Mouse (Mus musculus): ENCODE results near the gene Batf. TPM values are rescaled to one million over a fixed set of nuclear protein-coding genes. Genes with fewer than 3 reads are reported as not detected.
A peak's percentile ranks its signal among the peaks of the same experiment; 100 is the strongest.
"Not testable (repeated sequence)": the region's sequence is repeated elsewhere in the genome, so short reads cannot be mapped to it uniquely, and the experiment has no call there.

Gene Batf
- polyA plus RNA-seq, 1 experiment from 2014 or later = 3.3 TPM

DNA sequence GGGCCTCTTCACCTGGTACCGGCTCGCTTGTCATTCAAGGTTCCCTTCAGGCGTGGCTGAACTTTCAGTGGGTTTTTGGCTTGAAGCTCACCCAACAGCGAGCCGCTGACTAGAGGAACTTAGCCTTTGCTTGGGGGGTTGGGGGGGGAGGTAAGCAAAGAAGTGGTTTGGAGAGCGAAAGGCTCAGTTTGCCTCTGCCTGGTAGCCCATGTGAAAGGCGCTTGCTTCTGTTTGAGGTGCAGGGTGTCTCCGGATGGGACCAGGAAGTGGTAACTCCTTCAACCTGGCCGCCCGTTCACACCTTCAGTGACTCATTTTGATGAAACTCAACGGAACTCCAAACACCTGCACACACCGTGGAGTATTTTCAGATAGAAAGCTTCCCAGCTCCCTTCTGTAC is 25.6 kb upstream of the Batf start:
- ATAC-seq (ENCODE audit: low FRiP score, low read depth) = no peak
- WGBS = 86% methylated on average over 12 of the region's 12 CpGs
- no peaks in the 10 kb centered on the region for H3K36me3 ChIP-seq
- no peak overlapping the region for H3K4me3 ChIP-seq
- H3K4me1 ChIP-seq = no peaks in the 10 kb centered on the region
- no peak overlapping the region for H3K4me2 ChIP-seq (replicated peaks)
- no peak overlapping the region for H3K9ac ChIP-seq
- H3K27ac ChIP-seq = no peak overlapping the region
- H3K27me3 ChIP-seq = no peaks in the 10 kb centered on the region
- no peaks in the 10 kb centered on the region for H3K9me3 ChIP-seq

DNA sequence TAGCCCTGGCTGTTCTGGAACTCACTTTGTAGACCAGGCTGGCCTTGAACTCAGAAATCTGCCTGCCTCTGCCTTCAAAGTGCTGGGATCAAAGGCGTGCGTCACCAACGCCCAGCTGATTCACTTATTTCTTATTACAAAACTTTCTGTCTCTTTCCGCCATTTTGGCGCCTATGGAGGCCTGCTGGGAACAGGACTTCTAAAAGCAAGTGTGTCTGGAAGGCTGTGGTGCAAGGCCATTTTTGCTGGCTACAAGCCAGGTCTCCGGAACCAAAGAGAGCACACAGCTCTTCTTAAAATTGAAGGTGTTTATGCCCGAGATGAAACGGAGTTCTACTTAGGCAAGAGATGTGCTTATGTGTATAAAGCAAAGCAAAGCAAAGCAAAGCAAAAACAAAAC is 24.2 kb upstream of the Batf start:
- H3K36me3 ChIP-seq; H3K27me3 ChIP-seq; H3K9me3 ChIP-seq; ATAC-seq (ENCODE audit: low FRiP score, low read depth); H3K4me3 ChIP-seq; H3K4me2 ChIP-seq (replicated peaks); H3K27ac ChIP-seq; H3K9ac ChIP-seq; H3K4me1 ChIP-seq: not testable (repeated sequence)
- 87% methylated on average over 8 of the region's 8 CpGs for WGBS

DNA sequence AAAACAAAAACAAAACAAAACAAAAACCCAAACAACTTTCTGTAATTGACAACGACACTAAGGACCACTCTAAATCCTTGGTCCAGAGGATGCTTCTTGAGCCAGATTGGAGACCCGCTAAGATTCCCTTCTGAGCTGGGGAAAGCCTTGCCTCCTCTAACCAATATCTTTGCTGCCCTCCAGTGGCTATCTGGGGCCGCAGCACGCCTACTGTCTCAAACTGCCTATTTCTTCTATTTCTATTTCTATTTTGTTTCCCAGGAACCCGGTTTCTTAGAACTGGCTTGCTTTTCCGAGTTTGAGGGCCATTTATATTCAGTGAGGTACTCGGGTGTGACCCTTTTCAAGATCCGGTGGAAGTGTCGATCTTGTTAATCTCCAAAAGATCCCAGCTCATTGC is 23.6 kb upstream of the Batf start:
- H3K9me3 ChIP-seq = no peaks in the 10 kb centered on the region
- ATAC-seq (ENCODE audit: low FRiP score, low read depth) = no peak
- no peaks in the 10 kb centered on the region for H3K4me1 ChIP-seq
- no peaks in the 10 kb centered on the region for H3K36me3 ChIP-seq
- H3K27ac ChIP-seq = no peak overlapping the region
- 15% methylated on average over 9 of the region's 9 CpGs for WGBS
- no peak overlapping the region for H3K9ac ChIP-seq
- peak overlapping the region; percentile 23; the same call in 1 of the 2 replicates for H3K4me2 ChIP-seq (replicated peaks)
- H3K4me3 ChIP-seq = no peak overlapping the region
- no peaks in the 10 kb centered on the region for H3K27me3 ChIP-seq

DNA sequence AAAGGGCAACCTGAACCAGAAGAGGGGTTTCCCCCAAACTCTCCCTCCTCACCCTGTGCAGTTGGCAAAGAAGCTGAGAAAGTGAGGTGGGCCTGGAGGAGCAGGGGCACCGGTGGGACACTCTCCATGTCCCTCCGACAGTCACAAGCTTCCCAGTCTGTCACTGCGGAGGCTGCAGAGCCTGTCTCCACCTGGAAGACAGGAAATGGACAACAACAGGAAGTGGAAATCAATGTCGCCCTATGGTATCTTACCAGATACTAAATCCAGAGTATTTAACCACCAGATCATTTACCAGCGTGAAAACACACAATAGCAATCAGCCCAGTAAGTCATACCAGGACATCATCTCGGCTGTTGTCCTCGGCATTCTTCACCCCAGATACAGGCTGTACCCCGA is 20.4 kb upstream of the Batf start:
- Histone ChIP-seq H3K4me1 (peaks cover 7% of the 10 kb centered on the region), H3K9me3 (no peaks in the 10 kb centered on the region; the same call in 1 of the 2 replicates), H3K4me2 (replicated peaks) (no peak overlapping the region), H3K27ac (no peak overlapping the region), H3K4me3 (no peak overlapping the region), H3K27me3 (no peaks in the 10 kb centered on the region), H3K36me3 (no peaks in the 10 kb centered on the region), H3K9ac (no peak overlapping the region)
- ATAC-seq (ENCODE audit: low FRiP score, low read depth) = no peak
- 82% methylated on average over 8 of the region's 8 CpGs for WGBS

DNA sequence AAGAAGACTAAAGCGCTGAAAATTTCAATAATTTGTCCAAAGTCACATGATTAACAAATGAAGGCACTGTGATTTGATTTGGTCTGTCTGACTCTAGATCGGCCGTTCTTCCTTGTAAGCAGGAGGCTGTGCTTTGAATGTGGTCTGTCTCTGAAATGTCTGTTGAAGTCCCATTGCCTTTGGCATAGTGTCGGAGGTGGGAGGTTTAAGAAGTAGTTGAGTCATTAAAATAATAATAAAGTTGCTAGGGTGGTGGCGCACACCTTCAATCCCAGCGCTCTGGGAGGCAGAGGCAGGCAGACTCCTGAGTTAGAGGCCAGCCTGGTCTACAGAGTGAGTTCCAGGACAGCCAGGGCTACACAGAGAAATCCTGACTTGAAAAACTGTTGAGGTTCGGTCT is 19.4 kb upstream of the Batf start:
- peaks cover 7% of the 10 kb centered on the region for H3K4me1 ChIP-seq
- H3K9ac ChIP-seq = no peak overlapping the region
- no peaks in the 10 kb centered on the region for H3K27me3 ChIP-seq
- H3K4me2 ChIP-seq (replicated peaks) = no peak overlapping the region
- no peaks in the 10 kb centered on the region; the same call in 1 of the 2 replicates for H3K9me3 ChIP-seq
- ATAC-seq (ENCODE audit: low FRiP score, low read depth) = no peak
- WGBS = 89% methylated on average over 7 of the region's 7 CpGs
- no peaks in the 10 kb centered on the region for H3K36me3 ChIP-seq
- H3K27ac ChIP-seq = no peak overlapping the region
- H3K4me3 ChIP-seq = no peak overlapping the region

DNA sequence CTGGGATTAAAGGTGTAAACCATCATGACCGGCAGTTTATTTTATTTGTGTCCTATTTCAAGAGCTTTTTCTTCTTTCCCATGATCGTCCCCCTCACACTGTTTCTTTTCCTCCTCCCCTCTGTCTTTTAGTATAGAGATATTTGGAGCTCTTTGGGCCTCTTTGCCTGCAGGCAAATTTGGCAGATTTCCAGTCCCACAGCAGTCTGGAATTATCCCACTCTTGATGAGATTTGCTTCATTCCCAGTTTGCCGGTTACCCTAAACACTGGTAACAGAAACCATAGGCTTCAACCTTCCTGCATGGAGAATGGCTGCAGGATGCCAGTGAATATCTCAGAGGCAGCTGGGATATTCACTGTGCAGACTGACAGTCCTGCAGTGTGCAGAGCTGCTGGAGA is 17.8 kb upstream of the Batf start:
- Histone ChIP-seq H3K4me1 (peaks cover 7% of the 10 kb centered on the region), H3K27me3 (no peaks in the 10 kb centered on the region), H3K9ac (no peak overlapping the region), H3K9me3 (no peaks in the 10 kb centered on the region; the same call in 1 of the 2 replicates), H3K4me3 (no peak overlapping the region), H3K27ac (no peak overlapping the region), H3K4me2 (replicated peaks) (no peak overlapping the region), H3K36me3 (no peaks in the 10 kb centered on the region)
- 32% methylated on average over 3 of the region's 3 CpGs for WGBS
- ATAC-seq (ENCODE audit: low FRiP score, low read depth) = no peak

DNA sequence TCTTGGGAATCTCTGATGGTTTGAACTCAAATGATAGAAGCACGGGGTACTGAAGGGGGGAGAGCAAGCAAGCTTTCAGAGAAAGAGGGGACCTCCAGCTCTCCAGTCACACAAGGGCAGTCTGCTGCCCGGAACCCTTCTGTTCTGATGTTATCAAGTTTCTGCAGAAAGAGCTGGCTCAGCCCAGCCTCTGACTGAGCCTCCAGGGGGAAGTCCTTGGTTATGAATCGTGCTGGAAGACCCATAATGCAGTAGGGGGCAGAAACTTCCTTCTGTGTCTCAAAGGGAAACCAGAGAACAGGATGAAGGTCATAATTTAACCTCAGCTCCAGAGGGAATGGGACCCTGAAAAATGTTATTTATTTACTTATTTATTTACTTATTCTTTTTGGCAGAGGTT is 16.4 kb upstream of the Batf start:
- no peaks in the 10 kb centered on the region for H3K36me3 ChIP-seq
- H3K4me3 ChIP-seq = no peak overlapping the region
- 73% methylated on average over 3 of the region's 3 CpGs for WGBS
- H3K27me3 ChIP-seq = no peaks in the 10 kb centered on the region
- no peaks in the 10 kb centered on the region; the same call in 1 of the 2 replicates for H3K9me3 ChIP-seq
- peaks cover 7% of the 10 kb centered on the region for H3K4me1 ChIP-seq
- no peak overlapping the region for H3K4me2 ChIP-seq (replicated peaks)
- H3K27ac ChIP-seq = no peak overlapping the region
- ATAC-seq (ENCODE audit: low FRiP score, low read depth) = no peak
- H3K9ac ChIP-seq = no peak overlapping the region

DNA sequence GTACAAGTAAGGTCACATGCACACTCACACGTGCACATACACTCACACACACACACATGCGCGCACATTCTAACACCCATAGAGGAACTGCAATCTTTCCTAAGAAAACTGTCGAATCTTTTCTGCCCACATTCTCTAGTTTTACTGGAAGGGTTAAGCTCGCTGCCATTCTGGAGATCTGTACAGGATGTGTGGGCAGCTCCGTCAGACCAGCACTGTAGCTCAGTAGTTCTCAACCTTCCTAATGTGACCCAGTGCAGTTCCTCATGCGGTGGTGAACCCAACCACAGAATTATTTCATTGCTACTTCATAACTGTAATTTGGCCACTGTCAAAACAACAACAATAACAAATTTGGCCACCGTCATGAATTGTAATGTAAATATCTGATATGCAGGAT is 12.6 kb upstream of the Batf start:
- no peak overlapping the region for H3K27ac ChIP-seq
- no peak overlapping the region for H3K9ac ChIP-seq
- 87% methylated on average over 8 of the region's 8 CpGs for WGBS
- H3K4me1 ChIP-seq = peaks cover 3% of the 10 kb centered on the region
- H3K4me3 ChIP-seq = no peak overlapping the region
- no peaks in the 10 kb centered on the region for H3K27me3 ChIP-seq
- ATAC-seq (ENCODE audit: low FRiP score, low read depth) = no peak
- H3K36me3 ChIP-seq = no peaks in the 10 kb centered on the region
- H3K9me3 ChIP-seq = peaks cover 3% of the 10 kb centered on the region
- H3K4me2 ChIP-seq (replicated peaks) = no peak overlapping the region

DNA sequence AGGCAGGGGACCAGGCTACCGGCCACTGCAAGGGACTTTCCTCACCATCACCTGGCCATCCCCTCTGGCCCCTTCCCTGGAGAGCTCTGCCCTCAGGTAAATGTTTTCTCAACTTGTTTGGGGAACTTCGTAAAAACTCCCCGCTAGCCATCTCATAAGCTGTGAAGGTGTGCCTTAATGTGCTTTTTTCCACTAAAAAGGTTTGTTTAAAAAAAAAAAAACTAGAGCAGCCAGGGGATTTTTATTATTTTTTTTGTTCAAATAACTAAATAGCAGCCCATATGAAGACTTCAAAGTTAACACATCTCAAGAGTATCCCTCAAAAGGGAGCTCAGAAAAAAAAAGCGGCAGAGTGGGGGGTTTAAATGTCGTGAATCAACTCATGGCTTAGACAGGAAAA is 7.4 kb upstream of the Batf start:
- no peak for ATAC-seq (ENCODE audit: low FRiP score, low read depth)
- Histone ChIP-seq H3K27ac (no peak overlapping the region), H3K4me2 (replicated peaks) (no peak overlapping the region), H3K36me3 (no peaks in the 10 kb centered on the region), H3K9me3 (peaks cover 3% of the 10 kb centered on the region; the same call in 1 of the 2 replicates), H3K4me1 (no peaks in the 10 kb centered on the region), H3K4me3 (no peak overlapping the region), H3K27me3 (no peaks in the 10 kb centered on the region), H3K9ac (no peak overlapping the region)
- WGBS = 65% methylated on average over 5 of the region's 5 CpGs

DNA sequence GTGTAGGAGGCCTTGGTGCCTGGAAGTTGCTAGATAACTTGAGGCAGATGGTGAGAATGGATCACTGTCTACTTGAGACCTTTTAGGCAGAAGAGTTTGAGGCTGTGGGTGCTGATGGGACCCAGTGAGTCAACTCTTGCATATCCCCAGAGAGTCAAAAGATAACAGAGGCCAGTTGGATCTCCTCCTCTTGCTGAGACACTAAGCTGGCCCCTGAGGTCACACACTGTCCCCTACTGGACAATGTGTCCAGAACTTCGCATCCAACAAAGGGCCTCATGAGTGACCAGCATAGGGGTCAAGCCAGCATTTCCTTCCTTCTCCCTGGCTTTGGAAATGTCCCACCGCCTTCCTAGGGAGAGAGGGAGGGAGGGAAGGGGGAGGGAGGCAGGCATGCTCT is 6.7 kb upstream of the Batf start:
- no peaks in the 10 kb centered on the region for H3K36me3 ChIP-seq
- WGBS = 60% methylated on average over 2 of the region's 2 CpGs
- H3K4me3 ChIP-seq = no peak overlapping the region
- H3K9me3 ChIP-seq = peaks cover 3% of the 10 kb centered on the region; the same call in 1 of the 2 replicates
- no peak overlapping the region for H3K4me2 ChIP-seq (replicated peaks)
- H3K27ac ChIP-seq = no peak overlapping the region
- H3K27me3 ChIP-seq = no peaks in the 10 kb centered on the region
- no peak for ATAC-seq (ENCODE audit: low FRiP score, low read depth)
- H3K9ac ChIP-seq = no peak overlapping the region
- no peaks in the 10 kb centered on the region for H3K4me1 ChIP-seq

DNA sequence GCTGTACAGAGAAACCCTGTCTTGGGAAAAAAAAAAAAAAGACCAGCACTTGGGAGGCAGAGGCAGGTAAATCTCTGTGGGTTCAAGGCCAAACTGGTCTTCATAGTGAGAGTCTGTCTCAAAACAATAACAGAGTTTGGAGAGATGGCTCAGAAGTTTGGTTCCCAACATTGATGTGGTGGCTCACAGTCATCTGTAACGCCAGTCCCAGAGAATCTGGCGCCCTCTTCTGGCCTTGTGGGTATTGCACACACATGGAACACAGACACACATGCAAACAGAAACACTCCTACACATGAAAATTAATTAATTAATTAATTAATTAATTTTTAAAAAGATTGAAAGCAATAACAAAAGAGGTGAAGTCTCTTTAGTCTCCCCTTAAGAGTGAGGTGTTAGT is 4.1 kb upstream of the Batf start:
- no peak for ATAC-seq (ENCODE audit: low FRiP score, low read depth)
- peaks cover 3% of the 10 kb centered on the region; the same call in 1 of the 2 replicates for H3K9me3 ChIP-seq
- no peaks in the 10 kb centered on the region for H3K36me3 ChIP-seq
- H3K27me3 ChIP-seq = no peaks in the 10 kb centered on the region
- no peak overlapping the region for H3K9ac ChIP-seq
- H3K4me2 ChIP-seq (replicated peaks) = no peak overlapping the region
- no peak overlapping the region for H3K4me3 ChIP-seq
- peaks cover 7% of the 10 kb centered on the region for H3K4me1 ChIP-seq
- no peak overlapping the region for H3K27ac ChIP-seq
- 41% methylated on average over 2 of the region's 2 CpGs for WGBS

DNA sequence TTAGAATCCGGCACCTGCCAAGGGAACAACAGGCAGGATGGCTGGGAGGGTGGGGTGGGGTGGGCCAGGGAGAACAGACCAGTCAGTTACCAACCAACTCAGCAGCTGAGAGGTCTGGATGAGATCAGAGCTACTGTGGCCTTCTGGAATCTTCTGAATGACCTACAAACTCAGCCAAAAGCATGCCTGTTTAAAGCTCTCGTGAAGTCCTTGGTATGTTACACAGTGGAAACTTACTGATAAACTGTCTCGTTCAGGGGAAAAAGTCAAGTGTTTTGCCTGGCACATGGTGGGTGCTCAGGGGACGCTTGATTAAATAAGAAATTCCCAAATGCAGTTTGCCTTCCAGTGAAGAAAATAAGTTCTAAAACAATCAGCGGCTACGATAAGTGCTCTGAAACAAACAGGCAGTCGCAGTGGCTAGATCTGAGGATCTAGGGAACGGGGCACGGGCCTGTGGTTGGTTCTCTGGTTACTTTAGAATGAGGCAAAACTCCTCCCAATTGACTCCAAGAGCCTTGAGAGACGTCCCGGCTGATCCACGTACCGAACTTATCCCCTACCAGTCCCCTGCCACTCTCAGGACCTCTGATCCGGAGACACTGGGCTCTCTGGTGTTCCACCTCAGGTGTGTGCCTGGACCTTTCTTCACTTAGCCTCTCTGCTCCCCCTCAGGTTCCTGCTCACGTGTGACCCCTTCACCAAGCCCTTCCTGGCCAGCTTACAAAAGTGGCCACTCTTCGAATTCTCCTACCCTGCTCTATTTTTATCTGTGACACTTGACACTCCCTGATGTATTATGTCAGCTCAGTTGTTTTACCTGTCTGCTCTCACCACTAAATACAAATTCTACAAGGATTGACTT is 1.8 kb upstream of the Batf start:
- H3K27me3 ChIP-seq = peaks cover 15% of the 10 kb centered on the region; the same call in 1 of the 2 replicates
- no peak overlapping the region for H3K27ac ChIP-seq
- no peaks in the 10 kb centered on the region for H3K36me3 ChIP-seq
- no peak overlapping the region for H3K4me3 ChIP-seq
- H3K9me3 ChIP-seq = no peaks in the 10 kb centered on the region
- WGBS = 82% methylated on average over 16 of the region's 16 CpGs
- no peak overlapping the region for H3K9ac ChIP-seq
- peaks cover 7% of the 10 kb centered on the region for H3K4me1 ChIP-seq
- ATAC-seq (ENCODE audit: low FRiP score, low read depth) = no peak
- H3K4me2 ChIP-seq (replicated peaks) = no peak overlapping the region

DNA sequence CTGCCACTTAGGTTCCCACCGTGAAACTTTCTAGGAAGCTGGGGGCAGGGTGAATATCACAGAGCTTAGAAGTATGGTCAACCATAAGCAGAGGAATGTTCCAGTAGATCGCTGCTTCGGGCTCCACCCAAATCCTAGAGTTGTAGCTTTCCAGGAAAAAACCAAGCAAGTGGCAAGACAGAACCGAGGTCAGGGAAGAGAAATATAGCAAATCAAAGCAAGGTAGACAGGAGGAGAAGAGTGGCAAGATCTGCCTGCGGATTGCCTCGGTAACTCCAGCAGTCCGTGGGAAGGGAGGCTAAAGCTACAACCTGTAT is 706 bp downstream of the Batf start:
- peaks cover 15% of the 10 kb centered on the region; the same call in 1 of the 2 replicates for H3K27me3 ChIP-seq
- peaks cover 7% of the 10 kb centered on the region for H3K4me1 ChIP-seq
- no peak overlapping the region for H3K27ac ChIP-seq
- ATAC-seq (ENCODE audit: low FRiP score, low read depth) = no peak
- H3K4me3 ChIP-seq = peak overlapping the region; percentile 7; the same call in 1 of the 2 replicates
- peak overlapping the region; percentile 50 for H3K4me2 ChIP-seq (replicated peaks)
- 0 out of 2 replicates have a peak overlapping the region, but pooled peaks have one; percentile 32 for H3K9ac ChIP-seq
- WGBS = 73% methylated on average over 7 of the region's 7 CpGs
- H3K36me3 ChIP-seq = no peaks in the 10 kb centered on the region
- no peaks in the 10 kb centered on the region for H3K9me3 ChIP-seq

Measured in limb, embryonic 13.5 days (tissue).